Mouse (Mus musculus) liver, adult 2 months (tissue): ENCODE measurements around the gene Sdsl. TPM values are rescaled to one million over a fixed set of nuclear protein-coding genes. Genes with fewer than 3 reads are reported as not detected.

Experiments used
- DNase-seq: peaks from one replicate; pipeline ENCODE4 v3.0.0-alpha.2; 2011; ENCODE audit warnings: low read depth, low spot score; ENCODE audit errors: extremely low read depth
- H3K27ac ChIP-seq: fragments of 200-500 bp; replicated peaks from 2 replicates; pipeline ENCODE4 v1.5.1; 2012; ENCODE audit warnings: low read depth, mild to moderate bottlenecking, control low read depth, inconsistent platforms, low read length; ENCODE audit not compliant: insufficient read depth
- H3K27me3 ChIP-seq: fragments of 200-500 bp; 2 replicates; pipeline ENCODE4 v1.6.1; 2012; ENCODE audit warnings: mild to moderate bottlenecking, moderate library complexity, low read length, inconsistent platforms; ENCODE audit not compliant: control insufficient read depth, insufficient read depth
- H3K36me3 ChIP-seq: fragments of 200-500 bp; 2 replicates; pipeline ENCODE4 v1.6.1; 2012; ENCODE audit warnings: low read length, inconsistent platforms; ENCODE audit not compliant: control insufficient read depth, insufficient read depth
- H3K4me1 ChIP-seq: fragments of 200-500 bp; 2 replicates; pipeline ENCODE4 v1.6.1; 2011; ENCODE audit warnings: low read length; ENCODE audit not compliant: control insufficient read depth, insufficient read depth
- H3K4me3 ChIP-seq: fragments of 200-500 bp; 2 replicates; pipeline ENCODE4 v1.5.1; 2011; ENCODE audit warnings: low read depth, mild to moderate bottlenecking, control low read depth, low read length, moderate library complexity; ENCODE audit not compliant: insufficient read depth
- H3K79me2 ChIP-seq: fragments of 200-500 bp; 2 replicates; pipeline ENCODE4 v1.6.1; 2012; ENCODE audit warnings: inconsistent platforms, mild to moderate bottlenecking, low read length, moderate library complexity; ENCODE audit not compliant: control insufficient read depth, insufficient read depth
- H3K9ac ChIP-seq: fragments of 200-500 bp; 2 replicates; pipeline ENCODE4 v1.6.1; 2012; ENCODE audit warnings: low read depth, mild to moderate bottlenecking, control low read depth, inconsistent platforms, low read length
- CTCF ChIP-seq: fragments of 200-500 bp; IDR thresholded peaks from 2 replicates; pipeline ENCODE4 v1.5.1; 2011; ENCODE audit warnings: low read depth, low read length, control low read depth
- POLR2A ChIP-seq: fragments of 200-500 bp; IDR thresholded peaks from 2 replicates; pipeline ENCODE4 v1.6.1; 2011; ENCODE audit warnings: low read length, control low read depth; ENCODE audit not compliant: insufficient read depth; ENCODE audit errors: extremely low read depth
- WGBS: fragments of 180-500 bp; shearing (Covaris S2); methylation state at CpG from one replicate; pipeline ENCODE4 v1.1.7; 2018; 5-methylcytosine and 5-hydroxymethylcytosine counted together
- polyA plus RNA-seq: library from polyadenylated mRNA; depleted of rRNA; stranded (reverse); fragments of >200 nt; gene quantifications from 2 replicates; pipeline ENCODE4 v1.2.3, GENCODE M21; 2012
- total RNA-seq: library from RNA; depleted of rRNA; stranded (reverse); fragments of >200 nt; gene quantifications from 2 replicates; pipeline ENCODE4 v1.2.3, GENCODE M21; 2014

The Sdsl gene
- total and polyA plus RNA-seq, 2 experiments = 11.7 to 18.6 TPM

- Histone ChIP-seq H3K79me2 (peaks cover 16% of the 10 kb centered on the region; the same call in 1 of the 2 replicates), H3K4me3 (no peak overlapping the region), H3K27ac (no peak overlapping the region), H3K4me1 (peaks cover 25% of the 10 kb centered on the region), H3K9ac (no peak overlapping the region), H3K36me3 (no peaks in the 10 kb centered on the region), H3K27me3 (no peaks in the 10 kb centered on the region)
- DNase-seq = no peak
- TF ChIP-seq CTCF (no peak), POLR2A (no peak)
- 91% methylated on average over 4 of the region's 4 CpGs for WGBS
Observed at GRCm38 (mm10) chr5:120499202-120499601, 26.6 kb upstream of the Sdsl start.

- H3K27me3 ChIP-seq = no peaks in the 10 kb centered on the region
- H3K27ac ChIP-seq = no peak overlapping the region
- H3K4me1 ChIP-seq = peaks cover 27% of the 10 kb centered on the region
- peaks cover 7% of the 10 kb centered on the region; the same call in 1 of the 2 replicates for H3K79me2 ChIP-seq
- no peak overlapping the region for H3K9ac ChIP-seq
- TF ChIP-seq POLR2A (no peak), CTCF (no peak)
- WGBS = 51% methylated on average over 3 of the region's 3 CpGs
- peak; percentile 61 for DNase-seq
- H3K36me3 ChIP-seq = no peaks in the 10 kb centered on the region
- no peak overlapping the region for H3K4me3 ChIP-seq
Observed at GRCm38 (mm10) chr5:120497071-120497470, 24.5 kb upstream of the Sdsl start.

- H3K9ac ChIP-seq = peak overlapping the region; percentile 45; the same call in 1 of the 2 replicates
- H3K36me3 ChIP-seq = no peaks in the 10 kb centered on the region
- no peak overlapping the region for H3K4me3 ChIP-seq
- H3K27me3 ChIP-seq = no peaks in the 10 kb centered on the region
- peaks cover 24% of the 10 kb centered on the region for H3K4me1 ChIP-seq
- DNase-seq = peak; percentile 58
- H3K79me2 ChIP-seq = no peaks in the 10 kb centered on the region; the same call in 1 of the 2 replicates
- 58% methylated on average over 13 of the region's 13 CpGs for WGBS
- H3K27ac ChIP-seq = peak overlapping the region; percentile 15; the same call in 1 of the 2 replicates
- TF ChIP-seq POLR2A (no peak), CTCF (no peak)
Observed at GRCm38 (mm10) chr5:120495703-120496226, 23.2 kb upstream of the Sdsl start.

GRCm38 (mm10) chr5:120495064-120495702 is 22.6 kb upstream of the Sdsl start:
- H3K36me3 ChIP-seq = no peaks in the 10 kb centered on the region
- no peaks in the 10 kb centered on the region for H3K27me3 ChIP-seq
- H3K4me1 ChIP-seq = peaks cover 28% of the 10 kb centered on the region
- TF ChIP-seq CTCF (no peak), POLR2A (no peak)
- H3K79me2 ChIP-seq = no peaks in the 10 kb centered on the region; the same call in 1 of the 2 replicates
- H3K27ac ChIP-seq = peak overlapping the region; percentile 14; the same call in 1 of the 2 replicates
- H3K9ac ChIP-seq = peak overlapping the region; percentile 45
- H3K4me3 ChIP-seq = no peak overlapping the region
- 73% methylated on average over 10 of the region's 10 CpGs for WGBS
- peak; percentile 51 for DNase-seq

GRCm38 (mm10) chr5:120493873-120494395 is 21.3 kb upstream of the Sdsl start:
- H3K36me3 ChIP-seq = peaks cover 3% of the 10 kb centered on the region; the same call in 1 of the 2 replicates

GRCm38 (mm10) chr5:120493440-120493839 is 20.8 kb upstream of the Sdsl start:
- Histone ChIP-seq H3K36me3 (peaks cover 3% of the 10 kb centered on the region; the same call in 1 of the 2 replicates), H3K79me2 (no peaks in the 10 kb centered on the region), H3K27me3 (no peaks in the 10 kb centered on the region), H3K9ac (no peak overlapping the region), H3K4me1 (peaks cover 31% of the 10 kb centered on the region), H3K27ac (no peak overlapping the region), H3K4me3 (no peak overlapping the region)
- no peak for DNase-seq
- 96% methylated on average over 6 of the region's 6 CpGs for WGBS
- TF ChIP-seq POLR2A (no peak), CTCF (no peak)

More at GRCm38 (mm10) chr5:120493873-120494395, 21.3 kb upstream of the Sdsl start:
- TF ChIP-seq CTCF (no peak), POLR2A (no peak)
- no peak overlapping the region for H3K9ac ChIP-seq
- DNase-seq = no peak
- H3K79me2 ChIP-seq = no peaks in the 10 kb centered on the region
- WGBS = 95% methylated on average over 9 of the region's 9 CpGs
- peaks cover 31% of the 10 kb centered on the region for H3K4me1 ChIP-seq
- H3K27me3 ChIP-seq = no peaks in the 10 kb centered on the region
- H3K27ac ChIP-seq = no peak overlapping the region
- no peak overlapping the region for H3K4me3 ChIP-seq
